Mouse (Mus musculus): ENCODE results near the gene Strbp. TPM values are rescaled to one million over a fixed set of nuclear protein-coding genes. Genes with fewer than 3 reads are reported as not detected.

The Strbp gene
- polyA plus RNA-seq (2012; fragmentation: generic; extraction: Trizol), result 1.8 TPM
- long read RNA-seq, experiment 1, partial matches to known transcripts, result 1 of 2 reads
- long read RNA-seq, experiment 1, other reads (novel, unspliced or antisense), result 1 of 2 reads
- long read RNA-seq, experiment 2, partial matches to known transcripts, result 0 of 12 reads
- long read RNA-seq, experiment 2, other reads (novel, unspliced or antisense), result 12 of 12 reads

DNA sequence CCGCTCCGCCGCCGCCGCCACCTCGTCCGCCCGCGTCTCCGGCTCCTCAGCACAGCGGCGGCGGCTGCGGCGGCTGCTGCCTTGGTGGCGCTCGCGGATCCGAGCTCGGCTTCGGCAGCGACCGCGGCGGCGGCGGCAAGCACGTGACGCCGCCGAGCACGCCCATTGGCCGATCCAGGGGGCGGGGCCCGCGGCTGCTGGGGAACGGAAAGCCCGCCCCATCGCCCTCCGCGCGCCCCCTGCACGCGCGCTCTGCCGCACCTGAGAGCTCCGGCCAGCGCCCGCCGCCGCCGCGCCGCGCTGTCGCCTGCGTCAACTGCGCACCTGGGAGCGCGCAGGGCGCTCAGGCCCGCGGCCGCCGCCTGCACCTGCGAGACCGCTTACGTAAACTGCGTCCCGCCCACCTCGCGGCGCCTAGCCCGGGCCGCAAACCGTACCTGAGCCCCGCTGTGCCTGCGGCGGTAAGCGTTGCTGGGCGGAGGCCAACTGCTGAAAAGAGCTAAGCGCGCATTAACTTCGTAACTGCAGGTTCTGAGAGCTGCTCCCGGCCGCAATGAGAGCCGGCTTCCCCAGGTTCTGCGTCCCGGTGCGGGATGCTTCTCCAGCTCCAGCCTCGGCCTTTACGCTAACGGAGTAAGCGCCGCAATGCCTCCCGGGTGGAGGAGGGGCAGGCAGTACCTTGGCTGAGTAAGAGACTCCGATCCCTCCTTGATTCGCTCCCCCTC is at the start of gene Strbp:
Strbp (minus strand) TSS at position 630 of the 725 bp plus-strand sequence.
- Histone ChIP-seq H3ac (ENCODE audit: control insufficient read depth, insufficient read length, low read depth) (peak within 1 kb of the TSS; percentile 87), H3K4me3 (ENCODE audit: insufficient read depth, poor library complexity, severe bottlenecking) (peak within 1 kb of the TSS; percentile 41), H3K79me3 (ENCODE audit: low read depth) (no peaks in the 10 kb centered on the region), H3K79me2 (ENCODE audit: control insufficient read depth, insufficient read depth) (no peaks in the 10 kb centered on the region), H3K36me3 (ENCODE audit: control insufficient read depth, insufficient read depth) (no peaks in the 10 kb centered on the region), H3K27me3 (ENCODE audit: control insufficient read depth, insufficient read depth, insufficient read length) (peaks cover 18% of the 10 kb centered on the region)
- TF ChIP-seq MYOG (IDR thresholded peaks at IDR 0.05; ENCODE audit: control insufficient read depth, extremely low read depth, insufficient read length) (no peak), CEBPB (IDR thresholded peaks at IDR 0.05; ENCODE audit: low read depth) (no peak), USF1 (IDR thresholded peaks at IDR 0.05; ENCODE audit: low read depth) (peak; percentile 72)

GRCm38 (mm10) chr2:37751114-37751513 is 47.5 kb upstream of the Strbp start:
- no peaks in the 10 kb centered on the region for H3K79me3 ChIP-seq (ENCODE audit: low read depth)
- peaks cover 11% of the 10 kb centered on the region for H3K27me3 ChIP-seq (ENCODE audit: control insufficient read depth, insufficient read depth, insufficient read length)
- H3ac ChIP-seq (ENCODE audit: control insufficient read depth, insufficient read length, low read depth), result no peak overlapping the region
- TF ChIP-seq USF1 (IDR thresholded peaks at IDR 0.05; ENCODE audit: low read depth), result no peak
- TF ChIP-seq CTCF (IDR thresholded peaks at IDR 0.05; ENCODE audit: control insufficient read depth, insufficient read depth, insufficient read length), result no peak
- no peak for TF ChIP-seq MAX (IDR thresholded peaks at IDR 0.05)
- TF ChIP-seq FOSL1 (IDR thresholded peaks at IDR 0.05; ENCODE audit: insufficient read depth, low read length, poor library complexity, severe bottlenecking), result no peak
- TF ChIP-seq MYOG (IDR thresholded peaks at IDR 0.05; ENCODE audit: control insufficient read depth, extremely low read depth, insufficient read length), result no peak
- no peak for TF ChIP-seq CEBPB (IDR thresholded peaks at IDR 0.05; ENCODE audit: low read depth)
- no peak for TF ChIP-seq MYOD1 (IDR thresholded peaks at IDR 0.05; ENCODE audit: control insufficient read depth, insufficient read length, low read depth)
- H3K4me3 ChIP-seq (ENCODE audit: insufficient read depth, poor library complexity, severe bottlenecking), result no peak overlapping the region
- H3K36me3 ChIP-seq (ENCODE audit: control insufficient read depth, insufficient read depth), result no peaks in the 10 kb centered on the region
- no peaks in the 10 kb centered on the region for H3K79me2 ChIP-seq (ENCODE audit: control insufficient read depth, insufficient read depth)

DNA sequence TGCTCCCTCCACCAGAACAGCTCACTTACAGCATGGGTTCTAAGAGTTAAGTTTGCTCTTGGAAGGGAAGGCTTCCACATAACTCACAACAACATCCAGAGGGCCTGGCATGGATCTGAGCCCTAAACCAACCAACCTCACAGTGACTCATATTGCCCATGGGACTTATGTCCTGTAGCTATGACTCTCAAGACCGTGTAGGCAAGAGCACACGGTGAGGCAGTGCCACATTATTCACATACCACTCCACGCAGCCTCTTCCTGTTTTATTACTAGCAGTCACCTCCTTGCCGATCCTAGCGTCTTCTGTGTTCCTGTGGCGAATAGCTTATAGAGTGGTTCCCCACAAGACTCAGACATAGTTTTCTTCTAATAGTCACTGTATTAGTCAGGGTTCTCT is 45.7 kb upstream of the Strbp start:
- Histone ChIP-seq H3K27me3 (ENCODE audit: control insufficient read depth, insufficient read depth, insufficient read length) (peaks cover 7% of the 10 kb centered on the region), H3K79me2 (ENCODE audit: control insufficient read depth, insufficient read depth) (no peaks in the 10 kb centered on the region), H3K79me3 (ENCODE audit: low read depth) (no peaks in the 10 kb centered on the region), H3K4me3 (ENCODE audit: insufficient read depth, poor library complexity, severe bottlenecking) (no peak overlapping the region), H3ac (ENCODE audit: control insufficient read depth, insufficient read length, low read depth) (no peak overlapping the region), H3K36me3 (ENCODE audit: control insufficient read depth, insufficient read depth) (no peaks in the 10 kb centered on the region)
- TF ChIP-seq USF1 (IDR thresholded peaks at IDR 0.05; ENCODE audit: low read depth) (no peak), MYOG (IDR thresholded peaks at IDR 0.05; ENCODE audit: control insufficient read depth, extremely low read depth, insufficient read length) (no peak), MYOD1 (IDR thresholded peaks at IDR 0.05; ENCODE audit: control insufficient read depth, insufficient read length, low read depth) (no peak)

- no peaks in the 10 kb centered on the region for H3K79me2 ChIP-seq (ENCODE audit: control insufficient read depth, insufficient read depth)
- no peak for TF ChIP-seq MAX (IDR thresholded peaks at IDR 0.05)
- no peak for TF ChIP-seq CTCF (IDR thresholded peaks at IDR 0.05; ENCODE audit: control insufficient read depth, insufficient read depth, insufficient read length)
- TF ChIP-seq MYOG (IDR thresholded peaks at IDR 0.05; ENCODE audit: control insufficient read depth, extremely low read depth, insufficient read length), result no peak
- no peak for TF ChIP-seq USF1 (IDR thresholded peaks at IDR 0.05; ENCODE audit: low read depth)
- TF ChIP-seq FOSL1 (IDR thresholded peaks at IDR 0.05; ENCODE audit: insufficient read depth, low read length, poor library complexity, severe bottlenecking), result no peak
- no peak for TF ChIP-seq MYOD1 (IDR thresholded peaks at IDR 0.05; ENCODE audit: control insufficient read depth, insufficient read length, low read depth)
- TF ChIP-seq CEBPB (IDR thresholded peaks at IDR 0.05; ENCODE audit: low read depth), result no peak
- H3K4me3 ChIP-seq (ENCODE audit: insufficient read depth, poor library complexity, severe bottlenecking), result no peak overlapping the region
- no peak overlapping the region for H3ac ChIP-seq (ENCODE audit: control insufficient read depth, insufficient read length, low read depth)
- H3K79me3 ChIP-seq (ENCODE audit: low read depth), result no peaks in the 10 kb centered on the region
- H3K27me3 ChIP-seq (ENCODE audit: control insufficient read depth, insufficient read depth, insufficient read length), result peaks cover 9% of the 10 kb centered on the region
- H3K36me3 ChIP-seq (ENCODE audit: control insufficient read depth, insufficient read depth), result no peaks in the 10 kb centered on the region
Measured at GRCm38 (mm10) chr2:37748442-37749066, 44.9 kb upstream of the Strbp start.

- Histone ChIP-seq H3ac (ENCODE audit: control insufficient read depth, insufficient read length, low read depth) (no peak overlapping the region), H3K79me3 (ENCODE audit: low read depth) (no peaks in the 10 kb centered on the region), H3K36me3 (ENCODE audit: control insufficient read depth, insufficient read depth) (no peaks in the 10 kb centered on the region)
Measured at GRCm38 (mm10) chr2:37747909-37748308, 44.2 kb upstream of the Strbp start.

More at GRCm38 (mm10) chr2:37747909-37748308, 44.2 kb upstream of the Strbp start:
- Histone ChIP-seq H3K79me2 (ENCODE audit: control insufficient read depth, insufficient read depth) (no peaks in the 10 kb centered on the region), H3K27me3 (ENCODE audit: control insufficient read depth, insufficient read depth, insufficient read length) (peaks cover 6% of the 10 kb centered on the region), H3K4me3 (ENCODE audit: insufficient read depth, poor library complexity, severe bottlenecking) (no peak overlapping the region)
- no peak for TF ChIP-seq MAX (IDR thresholded peaks at IDR 0.05)
- no peak for TF ChIP-seq CEBPB (IDR thresholded peaks at IDR 0.05; ENCODE audit: low read depth)
- TF ChIP-seq MYOG (IDR thresholded peaks at IDR 0.05; ENCODE audit: control insufficient read depth, extremely low read depth, insufficient read length), result no peak
- no peak for TF ChIP-seq CTCF (IDR thresholded peaks at IDR 0.05; ENCODE audit: control insufficient read depth, insufficient read depth, insufficient read length)
- no peak for TF ChIP-seq FOSL1 (IDR thresholded peaks at IDR 0.05; ENCODE audit: insufficient read depth, low read length, poor library complexity, severe bottlenecking)
- no peak for TF ChIP-seq USF1 (IDR thresholded peaks at IDR 0.05; ENCODE audit: low read depth)

Measured in C2C12 (cell line).